Mouse (Mus musculus): ENCODE measurements at regions not wholly inside any gene's neighbourhood (a gene's known extent, or its start where the extent isn't known, plus 50 kb on each side); places are given as distances from the start of the nearest gene placed in this dataset.

- DNase-seq: no peak
These were observed 406.1 kb upstream of the Gm765 start for GRCm38 (mm10) chr6:98748618-98749017.

- no peak for DNase-seq
These were observed 404.4 kb upstream of the Gm765 start for GRCm38 (mm10) chr6:98746976-98747375.

GRCm38 (mm10) chr6:98740447-98740846 lies 397.9 kb upstream of the Gm765 start:
- DNase-seq: no peak

- DNase-seq: no peak
These were observed 388.5 kb upstream of the Gm765 start for GRCm38 (mm10) chr6:98731010-98731530.

GRCm38 (mm10) chr6:98726605-98727144 lies 384.1 kb upstream of the Gm765 start:
- DNase-seq: no peak

GRCm38 (mm10) chr6:98704887-98705622 lies 362.5 kb upstream of the Gm765 start:
- no peak for DNase-seq

- no peak for DNase-seq
These were observed 355.0 kb upstream of the Gm765 start for GRCm38 (mm10) chr6:98697571-98697970.

GRCm38 (mm10) chr6:98693411-98693810 lies 350.9 kb upstream of the Gm765 start:
- no peak for DNase-seq

GRCm38 (mm10) chr6:98690133-98690532 lies 347.6 kb upstream of the Gm765 start:
- DNase-seq: no peak

GRCm38 (mm10) chr6:98689395-98689794 lies 346.8 kb upstream of the Gm765 start:
- DNase-seq: no peak

GRCm38 (mm10) chr6:98688624-98689023 lies 346.1 kb upstream of the Gm765 start:
- no peak for DNase-seq

GRCm38 (mm10) chr6:98666388-98666989 lies 323.9 kb upstream of the Gm765 start:
- DNase-seq: no peak

- no peak for DNase-seq
These were observed 309.3 kb upstream of the Gm765 start for GRCm38 (mm10) chr6:98651827-98652226.

GRCm38 (mm10) chr6:98651315-98651714 lies 308.8 kb upstream of the Gm765 start:
- DNase-seq: no peak

GRCm38 (mm10) chr6:98640316-98640715 lies 297.8 kb upstream of the Gm765 start:
- no peak for DNase-seq

GRCm38 (mm10) chr6:98635816-98636215 lies 293.3 kb upstream of the Gm765 start:
- DNase-seq: no peak

GRCm38 (mm10) chr6:98632278-98633063 lies 289.9 kb upstream of the Gm765 start:
- DNase-seq: no peak

- no peak for DNase-seq
These were observed 288.7 kb upstream of the Gm765 start for GRCm38 (mm10) chr6:98631269-98631668.

- no peak for DNase-seq
These were observed 287.1 kb upstream of the Gm765 start for GRCm38 (mm10) chr6:98629646-98630045.

GRCm38 (mm10) chr6:98626435-98626834 lies 283.9 kb upstream of the Gm765 start:
- DNase-seq: no peak

GRCm38 (mm10) chr6:98620886-98621285 lies 278.3 kb upstream of the Gm765 start:
- no peak for DNase-seq

- no peak for DNase-seq
These were observed 270.5 kb upstream of the Gm765 start for GRCm38 (mm10) chr6:98613030-98613429.

GRCm38 (mm10) chr6:98609133-98609532 lies 266.6 kb upstream of the Gm765 start:
- DNase-seq: no peak

Data from kidney, postnatal 25 days (tissue).